Comparison of ENCODE assay signal across 10 mouse cellular contexts in the genomic region with DNA sequence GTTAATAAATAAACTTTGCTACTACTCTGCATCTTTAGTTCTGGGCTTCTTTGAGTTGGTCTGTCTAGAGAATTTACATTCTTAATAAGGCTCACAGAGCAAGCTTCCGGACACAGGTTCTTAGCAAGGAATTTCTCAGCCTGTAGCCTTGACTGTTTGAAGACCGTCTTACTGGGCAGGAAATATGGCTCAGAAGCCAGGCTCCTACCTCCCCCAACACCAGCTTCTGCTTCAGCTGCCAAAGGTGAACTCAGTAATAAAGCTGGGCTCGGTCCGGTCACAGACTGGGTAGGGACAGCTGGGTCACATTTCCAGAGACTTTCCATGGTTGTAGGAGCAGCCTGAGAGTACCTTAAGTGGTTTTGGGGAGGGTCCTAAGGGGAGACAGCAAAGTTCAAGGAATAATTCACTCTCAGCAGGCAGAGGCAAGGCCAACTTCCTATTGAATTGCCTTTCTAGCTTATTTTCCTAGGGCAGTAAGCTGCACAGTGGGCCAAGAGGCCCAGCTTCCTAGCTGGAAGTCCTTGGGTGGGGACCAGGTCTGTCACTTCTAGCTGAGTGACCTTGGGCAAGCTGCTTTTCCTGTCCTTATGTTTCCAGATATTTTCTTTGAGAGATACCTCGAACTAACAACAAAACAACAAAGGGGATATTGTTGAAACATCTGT. TPM values are rescaled to one million over a fixed set of nuclear protein-coding genes. Genes with fewer than 3 reads are reported as not detected.
DNase-seq lines count a peak whose midpoint lies in the region; ATAC-seq and TF ChIP-seq lines count a peak whose summit lies in the region.
"Had no signal": no experiment of that assay in that cellular context is flagged by ENCODE, and none has a peak within 500 bp of the region (broad histone marks: within the 10 kb centered on the region; RNA-seq: fewer than 3 reads in every experiment).

No protein-coding gene starts in this region.

- 38% methylated on average over 5 of the region's 5 CpGs for whole genome bisulfite sequencing in forebrain, embryonic 16.5 days
- WGBS in midbrain, embryonic 14.5 days: 33% methylated on average over 5 of the region's 5 CpGs

- peak overlapping the region; percentile 95 for H3K27ac ChIP-seq in gastrocnemius, adult 2 months
- H3K27ac ChIP-seq in forebrain, embryonic 16.5 days (ENCODE audit: low read length): peak overlapping the region; percentile 64
- H3K27ac ChIP-seq in midbrain, embryonic 14.5 days (replicated peaks; ENCODE audit: low read depth, low read length): 0 out of 2 replicates have a peak overlapping the region, but pooled peaks have one; percentile 32

- H3K36me3 ChIP-seq in forebrain, embryonic 16.5 days (ENCODE audit: control insufficient read depth, insufficient read depth): no peaks in the 10 kb centered on the region
- H3K36me3 ChIP-seq in midbrain, embryonic 14.5 days (ENCODE audit: control insufficient read depth, insufficient read depth, low read length): no peaks in the 10 kb centered on the region

- H3K4me3 ChIP-seq in gastrocnemius, adult 2 months: peak overlapping the region; percentile 95
- peak overlapping the region; percentile 30 for H3K4me3 ChIP-seq in forebrain, embryonic 16.5 days (replicated peaks; ENCODE audit: low read length)
- peak overlapping the region; percentile 76 for H3K4me3 ChIP-seq in midbrain, embryonic 14.5 days (replicated peaks; ENCODE audit: low read depth, low read length)
- H3K4me3 ChIP-seq: megakaryocyte, embryonic 14.5 days had no signal

- peak; percentile 60 for DNase-seq in gastrocnemius, adult 2 months
- DNase-seq in gastrocnemius, postnatal 25 days: no peak
- DNase-seq in kidney, adult 11 months: peak; percentile 52
- DNase-seq in midbrain, embryonic 14.5 days: no peak
- DNase-seq in urinary bladder, adult 2 months (ENCODE audit: low spot score): no peak
- no peak for DNase-seq in ovary, adult 18-20 months (ENCODE audit: low spot score)

- H3K4me2 ChIP-seq in forebrain, embryonic 16.5 days (ENCODE audit: low read length): peak overlapping the region; percentile 40
- peak overlapping the region; percentile 93 for H3K4me2 ChIP-seq in midbrain, embryonic 14.5 days (ENCODE audit: low read length)

- ATAC-seq in forebrain, embryonic 16.5 days: no peak
- ATAC-seq in midbrain, embryonic 14.5 days (ENCODE audit: low FRiP score, low TSS enrichment): no peak
- no peak for ATAC-seq in inflammation-experienced regulatory T-cells, adult 6 months

- H3K4me1 ChIP-seq in forebrain, embryonic 16.5 days (replicated peaks; ENCODE audit: control insufficient read depth, insufficient read depth, low read length): peaks cover 39% of the 10 kb centered on the region
- H3K4me1 ChIP-seq in midbrain, embryonic 14.5 days (ENCODE audit: control insufficient read depth, insufficient read depth, low read length): peaks cover 33% of the 10 kb centered on the region
- H3K4me1 ChIP-seq: megakaryocyte, embryonic 14.5 days had no signal

- H3K9ac ChIP-seq in forebrain, embryonic 16.5 days (replicated peaks; ENCODE audit: low read depth, low read length): no peak overlapping the region; the same call in 1 of the 2 replicates
- H3K9ac ChIP-seq in midbrain, embryonic 14.5 days (replicated peaks; ENCODE audit: low read length): peak overlapping the region; percentile 40; the same call in 1 of the 2 replicates

- TF ChIP-seq CTCF in gastrocnemius, adult 2 months (IDR thresholded peaks at IDR 0.05): no peak

- H3K9me3 ChIP-seq in forebrain, embryonic 16.5 days (ENCODE audit: control insufficient read depth, low read length): no peaks in the 10 kb centered on the region
- H3K9me3 ChIP-seq in midbrain, embryonic 14.5 days (ENCODE audit: control insufficient read depth, low read length): no peaks in the 10 kb centered on the region

- H3K27me3 ChIP-seq in forebrain, embryonic 16.5 days (replicated peaks; ENCODE audit: control insufficient read depth, insufficient read depth, low read length): no peaks in the 10 kb centered on the region
- H3K27me3 ChIP-seq in midbrain, embryonic 14.5 days (ENCODE audit: control insufficient read depth, insufficient read depth, low read length): no peaks in the 10 kb centered on the region
- H3K27me3 ChIP-seq: CH12.LX had no signal

- intact Hi-C loops in gastrocnemius, adult 2 months (cut with DNase I): loop anchor here (5.0 kb wide), 2 partner anchors 94 to 199 kb away; no protein-coding TSS in a partner anchor

RNA-seq across cellular contexts. Expression of gene Limch1, which starts 3.0 kb away (rescaled TPM):
- 100 to 1,000 TPM; 106 to 139 TPM for total RNA-seq in gastrocnemius, adult 2 months (2021)
- 100 to 1,000 TPM in 1 of 2 experiments, 10 to 100 TPM in 1; 94.9 to 110 TPM for total RNA-seq in gastrocnemius, postnatal 25 days (2021)
- polyA plus RNA-seq in forebrain, embryonic 16.5 days (2015; fragmentation: Nextera tagmentation; extraction: Ambion mirVana): 81.0 and 91.4 TPM in 2 replicates
- polyA plus RNA-seq in midbrain, embryonic 14.5 days (2014; fragmentation: Nextera tagmentation; extraction: Ambion mirVana): 53.6 and 56.5 TPM in 2 replicates
- 4.2 and 7.3 TPM in 2 replicates for polyA plus RNA-seq in urinary bladder, adult 2 months (2012; rRNA removed)
- under 1 TPM in 1 of 3 experiments, not detected in 2; 0.45 TPM for polyA plus RNA-seq in inflammation-experienced regulatory T-cells, adult 6 months (2017; shearing (Covaris generic))

Comparison
In these comparisons a context has a peak if more than half of its experiments do, and no peak if none do; other contexts are left out.
1. DNase-seq: peak in gastrocnemius, adult 2 months (single experiment) and kidney, adult 11 months (single experiment); none in gastrocnemius, postnatal 25 days (single experiment), midbrain, embryonic 14.5 days (single experiment), urinary bladder, adult 2 months (single experiment) and ovary, adult 18-20 months (single experiment).
2. H3K27ac ChIP-seq: peak in every context shown above with its lines; median percentile 95 in gastrocnemius, adult 2 months; 64 in forebrain, embryonic 16.5 days; 32 in midbrain, embryonic 14.5 days.
3. H3K4me3 ChIP-seq: peak in every context shown above with its lines; median percentile 95 in gastrocnemius, adult 2 months; 76 in midbrain, embryonic 14.5 days; 30 in forebrain, embryonic 16.5 days.